Mouse (Mus musculus) bone marrow macrophage, adult 2 months (primary cell): Measurements from ENCODE around the gene Lce1f.

Experiments used
- CTCF ChIP-seq: IDR thresholded peaks from 2 replicates; pipeline ENCODE4 v1.5.1; 2012; ENCODE audit warnings: low read depth, mild to moderate bottlenecking, low read length, moderate library complexity
- POLR2A ChIP-seq: IDR thresholded peaks from 2 replicates; pipeline ENCODE4 v1.6.1; 2012; ENCODE audit warnings: mild to moderate bottlenecking, low read depth, low read length, borderline replicate concordance

DNA sequence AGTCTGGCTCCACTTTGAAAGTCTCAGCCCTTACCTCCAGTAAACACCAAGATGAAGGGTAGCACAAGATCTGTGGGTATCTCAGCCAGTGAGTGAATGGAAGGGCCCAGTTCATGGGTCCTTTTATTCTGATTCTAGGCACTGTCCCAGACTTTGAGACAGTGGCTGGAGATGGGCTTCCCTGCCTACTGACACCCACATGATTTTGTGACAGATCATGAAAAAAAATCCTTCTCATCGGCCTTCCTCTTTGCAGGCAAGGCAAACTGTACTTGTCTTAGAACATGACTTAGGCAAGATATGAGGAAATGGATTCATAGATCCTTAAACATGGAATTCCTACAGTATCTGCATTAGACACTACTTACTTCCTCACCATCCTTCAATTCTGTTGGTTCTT lies 18.8 kb upstream of the Lce1f start, which contains the start of gene Gm38119:
- TF ChIP-seq CTCF = no peak
- no peak for TF ChIP-seq POLR2A
